Mouse (Mus musculus): ENCODE measurements around the gene Ephb2.

GRCm38 (mm10) chr4:136718193-136718986 lies 117.4 kb downstream of the Ephb2 start:
- TF ChIP-seq TAL1 (IDR thresholded peaks at IDR 0.05; ENCODE audit: low read length) (no peak), GATA1 (IDR thresholded peaks at IDR 0.05; ENCODE audit: low read length) (no peak)
